ENCODE assay signal across 8 mouse cellular contexts in the genomic region with DNA sequence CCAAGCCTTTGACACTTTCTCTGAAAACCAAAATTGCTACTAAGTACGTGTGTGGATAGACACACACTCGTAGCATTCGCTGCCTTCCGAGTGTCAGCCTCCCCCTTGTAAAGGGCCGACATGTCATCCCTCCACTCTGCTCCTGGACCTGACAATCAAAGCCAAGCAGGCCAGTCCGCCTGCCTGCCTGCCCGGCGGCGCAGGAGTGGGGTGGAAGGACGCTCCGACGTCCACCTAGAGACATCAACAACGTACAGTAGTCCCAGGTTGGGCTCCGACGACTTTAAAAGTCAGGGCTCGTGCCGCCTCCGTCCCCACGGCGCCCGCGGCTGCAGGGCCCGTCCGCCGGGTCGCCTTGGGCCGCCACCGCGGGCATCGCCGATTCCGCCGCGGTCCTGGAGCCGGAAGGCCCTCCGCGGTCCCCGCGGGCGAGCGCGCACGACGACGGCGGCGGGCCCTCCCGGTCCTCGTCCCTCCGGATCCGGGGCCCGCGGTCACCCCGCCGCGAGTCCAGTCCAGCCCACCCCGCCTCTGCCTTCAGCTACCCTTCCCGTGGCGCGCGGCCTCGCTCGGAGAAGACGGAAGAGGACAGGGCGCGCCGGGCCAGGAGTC. TPM values are rescaled to one million over a fixed set of nuclear protein-coding genes. Genes with fewer than 3 reads are reported as not detected.
DNase-seq lines count a peak whose midpoint lies in the region; ATAC-seq and TF ChIP-seq lines count a peak whose summit lies in the region.

No protein-coding gene starts in this region.

- peak overlapping the region; percentile 100 for H3K27ac ChIP-seq in heart, embryonic 10.5 days
- H3K27ac ChIP-seq in MEL (ENCODE audit: control insufficient read depth, low read depth, low read length), result peak overlapping the region; percentile 98
- peak overlapping the region; percentile 96 for H3K27ac ChIP-seq in embryonic fibroblast, embryonic 13.5 days (ENCODE audit: insufficient read depth, low read length)
- peak overlapping the region; percentile 100 for H3K27ac ChIP-seq in hindbrain, embryonic 13.5 days
- peak overlapping the region; percentile 100 for H3K27ac ChIP-seq in limb, embryonic 11.5 days (replicated peaks; ENCODE audit: low read depth, low read length)
- peak overlapping the region; percentile 100 for H3K27ac ChIP-seq in midbrain, embryonic 15.5 days
- H3K27ac ChIP-seq in stomach, embryonic 16.5 days (ENCODE audit: low read length), result peak overlapping the region; percentile 100

- H3K9ac ChIP-seq in MEL (ENCODE audit: control insufficient read depth, low read depth, low read length, poor library complexity, severe bottlenecking), result peak overlapping the region; percentile 100
- peak overlapping the region; percentile 99 for H3K9ac ChIP-seq in hindbrain, embryonic 13.5 days
- peak overlapping the region; percentile 82 for H3K9ac ChIP-seq in limb, embryonic 11.5 days (ENCODE audit: low read length)
- H3K9ac ChIP-seq in midbrain, embryonic 15.5 days, result peak overlapping the region; percentile 79
- H3K9ac ChIP-seq in stomach, embryonic 16.5 days (ENCODE audit: low read length), result peak overlapping the region; percentile 100

- no peaks in the 10 kb centered on the region for H3K27me3 ChIP-seq in heart, embryonic 10.5 days (ENCODE audit: insufficient read depth, poor library complexity, severe bottlenecking)
- H3K27me3 ChIP-seq in MEL (ENCODE audit: control insufficient read depth in 1 of 2, insufficient read depth in 2 of 2, low read length in 2 of 2), result no peaks in the 10 kb centered on the region
- no peaks in the 10 kb centered on the region for H3K27me3 ChIP-seq in hindbrain, embryonic 13.5 days
- H3K27me3 ChIP-seq in limb, embryonic 11.5 days (ENCODE audit: control insufficient read depth, insufficient read depth, low read length), result no peaks in the 10 kb centered on the region
- H3K27me3 ChIP-seq in midbrain, embryonic 15.5 days (replicated peaks), result no peaks in the 10 kb centered on the region
- no peaks in the 10 kb centered on the region for H3K27me3 ChIP-seq in stomach, embryonic 16.5 days (ENCODE audit: control insufficient read depth, insufficient read depth, low read length)

- no peak for TF ChIP-seq RAD21 in MEL (IDR thresholded peaks at IDR 0.05; ENCODE audit: low read depth, low read length)

- peak; percentile 52 for ATAC-seq in hindbrain, embryonic 13.5 days (ENCODE audit: low FRiP score)
- ATAC-seq in limb, embryonic 11.5 days (ENCODE audit: insufficient number of reproducible peaks, low FRiP score, low TSS enrichment, low read depth), result peak; percentile 41; the same call in 1 of the 2 replicates
- peak; percentile 42 for ATAC-seq in midbrain, embryonic 15.5 days (replicated peaks)
- ATAC-seq in stomach, embryonic 16.5 days (ENCODE audit: insufficient read depth, low FRiP score), result peak; percentile 14; the same call in 1 of the 2 replicates

- no peak for TF ChIP-seq EP300 in MEL (IDR thresholded peaks at IDR 0.05; ENCODE audit: low read depth in 1 of 2, low read length in 2 of 2)

- no peak for TF ChIP-seq CTCF in MEL (IDR thresholded peaks at IDR 0.05 in 2 of 3, conservative IDR thresholded peaks at IDR 0.05 in 1 of 3; ENCODE audit: control insufficient read depth in 1 of 3, insufficient read depth in 1 of 3, low read depth in 2 of 3, low read length in 3 of 3, poor library complexity in 1 of 3, severe bottlenecking in 1 of 3)
- TF ChIP-seq CTCF in embryonic fibroblast, embryonic 13.5 days (IDR thresholded peaks at IDR 0.05; ENCODE audit: borderline replicate concordance, insufficient read depth, low read length), result no peak

- peak overlapping the region; percentile 92 for H3K4me2 ChIP-seq in hindbrain, embryonic 13.5 days
- H3K4me2 ChIP-seq in limb, embryonic 11.5 days (ENCODE audit: low read depth, severe bottlenecking), result peak overlapping the region; percentile 66
- H3K4me2 ChIP-seq in midbrain, embryonic 15.5 days, result peak overlapping the region; percentile 87
- peak overlapping the region; percentile 82 for H3K4me2 ChIP-seq in stomach, embryonic 16.5 days (ENCODE audit: low read depth, low read length)

- H3K79me2 ChIP-seq in MEL (ENCODE audit: control insufficient read depth, insufficient read depth, low read length, poor library complexity), result peaks cover 79% of the 10 kb centered on the region

- H3K4me1 ChIP-seq in heart, embryonic 10.5 days, result peaks cover 18% of the 10 kb centered on the region; the same call in 1 of the 2 replicates
- peaks cover 13 to 21% of the 10 kb centered on the region in 2 experiments for H3K4me1 ChIP-seq in MEL (ENCODE audit: control insufficient read depth in 1 of 2, insufficient read depth in 2 of 2, low read length in 2 of 2)
- H3K4me1 ChIP-seq in embryonic fibroblast, embryonic 13.5 days (ENCODE audit: control insufficient read depth, insufficient read depth, low read length), result peaks cover 4% of the 10 kb centered on the region
- peaks cover 36% of the 10 kb centered on the region for H3K4me1 ChIP-seq in hindbrain, embryonic 13.5 days (replicated peaks)
- H3K4me1 ChIP-seq in limb, embryonic 11.5 days (ENCODE audit: control insufficient read depth, insufficient read depth, low read length), result peaks cover 7% of the 10 kb centered on the region; the same call in 1 of the 2 replicates
- H3K4me1 ChIP-seq in midbrain, embryonic 15.5 days, result peaks cover 36% of the 10 kb centered on the region
- peaks cover 19% of the 10 kb centered on the region for H3K4me1 ChIP-seq in stomach, embryonic 16.5 days (ENCODE audit: control insufficient read depth, insufficient read depth, low read length)

- DNase-seq in heart, embryonic 10.5 days (ENCODE audit: low spot score), result peak; percentile 86
- DNase-seq in heart, adult 11 months, result no peak
- peak; percentile 61 for DNase-seq in MEL (ENCODE audit: low read depth, low spot score)
- peak; percentile 74 for DNase-seq in limb, embryonic 11.5 days (ENCODE audit: low spot score)

- no peak for TF ChIP-seq POLR2A in MEL (IDR thresholded peaks at IDR 0.05; ENCODE audit: control insufficient read depth in 1 of 2, insufficient read depth in 1 of 2, low read depth in 1 of 2, low read length in 2 of 2, poor library complexity in 1 of 2)
- TF ChIP-seq POLR2A in embryonic fibroblast, embryonic 13.5 days (IDR thresholded peaks at IDR 0.05; ENCODE audit: low read depth, low read length), result peak; percentile 56

- no peaks in the 10 kb centered on the region for H3K9me3 ChIP-seq in heart, embryonic 10.5 days
- no peaks in the 10 kb centered on the region for H3K9me3 ChIP-seq in MEL (replicated peaks; ENCODE audit: insufficient read depth, low read length)
- no peaks in the 10 kb centered on the region for H3K9me3 ChIP-seq in hindbrain, embryonic 13.5 days
- no peaks in the 10 kb centered on the region for H3K9me3 ChIP-seq in limb, embryonic 11.5 days (ENCODE audit: control insufficient read depth, low read length)
- no peaks in the 10 kb centered on the region for H3K9me3 ChIP-seq in midbrain, embryonic 15.5 days
- peaks cover 5% of the 10 kb centered on the region; the same call in 1 of the 2 replicates for H3K9me3 ChIP-seq in stomach, embryonic 16.5 days (replicated peaks; ENCODE audit: control insufficient read depth, low read length)

- peak overlapping the region; percentile 89 for H3K4me3 ChIP-seq in heart, embryonic 10.5 days
- peak overlapping the region; percentile 87 to 96 for H3K4me3 ChIP-seq in MEL (ENCODE audit: control insufficient read depth in 1 of 2, insufficient read depth in 1 of 2, low read depth in 2 of 2, low read length in 2 of 2)
- H3K4me3 ChIP-seq in embryonic fibroblast, embryonic 13.5 days (ENCODE audit: insufficient read depth, low read length), result peak overlapping the region; percentile 71
- peak overlapping the region; percentile 93 for H3K4me3 ChIP-seq in hindbrain, embryonic 13.5 days
- peak overlapping the region; percentile 96 for H3K4me3 ChIP-seq in limb, embryonic 11.5 days (ENCODE audit: low read depth, low read length)
- peak overlapping the region; percentile 68 for H3K4me3 ChIP-seq in midbrain, embryonic 15.5 days
- H3K4me3 ChIP-seq in stomach, embryonic 16.5 days (replicated peaks; ENCODE audit: low read length), result peak overlapping the region; percentile 91

- H3K36me3 ChIP-seq in heart, embryonic 10.5 days, result peaks cover 16% of the 10 kb centered on the region
- H3K36me3 ChIP-seq in MEL (ENCODE audit: control insufficient read depth in 1 of 2, insufficient read depth in 2 of 2, low read length in 2 of 2), result peaks cover 0 to 35% of the 10 kb centered on the region in 2 experiments; a peak in 3 of 4 replicates
- peaks cover 13% of the 10 kb centered on the region for H3K36me3 ChIP-seq in hindbrain, embryonic 13.5 days
- peaks cover 4% of the 10 kb centered on the region for H3K36me3 ChIP-seq in limb, embryonic 11.5 days (ENCODE audit: control insufficient read depth, insufficient read depth, low read length)
- H3K36me3 ChIP-seq in midbrain, embryonic 15.5 days (replicated peaks), result no peaks in the 10 kb centered on the region
- peaks cover 14% of the 10 kb centered on the region for H3K36me3 ChIP-seq in stomach, embryonic 16.5 days (ENCODE audit: control insufficient read depth, insufficient read depth, low read length)

- under 1% methylated on average over 67 of the region's 67 CpGs for WGBS in heart, embryonic 10.5 days
- whole genome bisulfite sequencing in hindbrain, embryonic 13.5 days, result under 1% methylated on average over 67 of the region's 67 CpGs
- WGBS in limb, embryonic 11.5 days, result under 1% methylated on average over 59 of the region's 67 CpGs
- under 1% methylated on average over 48 of the region's 67 CpGs for WGBS in midbrain, embryonic 15.5 days
- under 1% methylated on average over 66 of the region's 67 CpGs for WGBS in stomach, embryonic 16.5 days

TF ChIP-seq in MEL, 35 proteins besides CTCF, POLR2A, EP300 and RAD21 (continues in another document):
- no peak for TF ChIP-seq USF2 (IDR thresholded peaks at IDR 0.05; ENCODE audit: borderline replicate concordance in 1 of 2, insufficient read depth in 1 of 2, low read depth in 1 of 2, low read length in 2 of 2)
- no peak for TF ChIP-seq E2F4 (IDR thresholded peaks at IDR 0.05; ENCODE audit: borderline replicate concordance, low read depth, low read length)
- 0 out of 2 replicates have a peak, but pooled peaks have one; percentile 49 for TF ChIP-seq SIN3A (IDR thresholded peaks at IDR 0.05; ENCODE audit: low read length)
- no peak for TF ChIP-seq MEF2A (IDR thresholded peaks at IDR 0.05; ENCODE audit: extremely low read depth, insufficient replicate concordance, low read depth, low read length, poor library complexity, severe bottlenecking)

RNA-seq across cellular contexts. Expression of a gene that starts 2.5 kb away (rescaled TPM):
- polyA plus RNA-seq in heart, embryonic 10.5 days (2016; fragmentation: Nextera tagmentation; extraction: Ambion mirVana), result 18.3 and 22.0 TPM in 2 replicates
- 20.3 and 21.3 TPM in 2 replicates for total RNA-seq in MEL (2012; rRNA removed)
- 10 to 100 TPM; 25.9 to 31.2 TPM for polyA plus RNA-seq in MEL (2012; ENCODE audit: insufficient read depth in 1 of 2, insufficient read length in 2 of 2, low read depth in 1 of 2, low replicate concordance in 2 of 2, missing spikeins in 1 of 2)
- polyA plus RNA-seq in embryonic fibroblast, embryonic 13.5 days (2011; ENCODE audit: insufficient read length, low read depth, missing spikeins), result 22.9 and 29.6 TPM in 2 replicates
- polyA plus RNA-seq in hindbrain, embryonic 13.5 days (2015; fragmentation: Nextera tagmentation; extraction: Ambion mirVana), result 25.5 and 26.8 TPM in 2 replicates
- 41.9 and 45.0 TPM in 2 replicates for polyA plus RNA-seq in limb, embryonic 11.5 days (2014; fragmentation: Nextera tagmentation; extraction: Ambion mirVana)
- 21.1 and 22.9 TPM in 2 replicates for polyA plus RNA-seq in midbrain, embryonic 15.5 days (2015; fragmentation: Nextera tagmentation; extraction: Ambion mirVana)
- 17.1 and 19.7 TPM in 2 replicates for polyA plus RNA-seq in stomach, embryonic 16.5 days (2015; fragmentation: Nextera tagmentation; extraction: Ambion mirVana)
